Mouse (Mus musculus): ENCODE results near the gene Cbs.

Gene Cbs

GRCm38 (mm10) chr17:31636942-31637811 lies at the start of gene Cbs:
TSS of gene Cbs (minus strand) at chr17:31637238.
- peak; percentile 86 for DNase-seq (ENCODE audit: low spot score)

GRCm38 (mm10) chr17:31686225-31686564 lies 49.2 kb upstream of the Cbs start:
- no peak for DNase-seq (ENCODE audit: low spot score)

- DNase-seq (ENCODE audit: low spot score), result peak; percentile 89
Observed at GRCm38 (mm10) chr17:31685514-31686224, 48.6 kb upstream of the Cbs start.

GRCm38 (mm10) chr17:31680450-31680849 lies 43.4 kb upstream of the Cbs start:
- no peak for DNase-seq (ENCODE audit: low spot score)

- DNase-seq (ENCODE audit: low spot score), result no peak
Observed at GRCm38 (mm10) chr17:31677507-31677906, 40.5 kb upstream of the Cbs start, which contains the start of gene Cryaa. TSS of gene Cryaa (plus strand) at chr17:31677807.

GRCm38 (mm10) chr17:31674426-31674825 lies 37.4 kb upstream of the Cbs start:
- no peak for DNase-seq (ENCODE audit: low spot score)

- no peak for DNase-seq (ENCODE audit: low spot score)
Observed at GRCm38 (mm10) chr17:31672279-31672678, 35.2 kb upstream of the Cbs start.

GRCm38 (mm10) chr17:31671698-31672097 lies 34.7 kb upstream of the Cbs start:
- DNase-seq (ENCODE audit: low spot score), result no peak

GRCm38 (mm10) chr17:31670163-31670562 lies 33.1 kb upstream of the Cbs start:
- DNase-seq (ENCODE audit: low spot score), result no peak

GRCm38 (mm10) chr17:31668306-31668705 lies 31.3 kb upstream of the Cbs start:
- DNase-seq (ENCODE audit: low spot score), result no peak

GRCm38 (mm10) chr17:31664760-31665159 lies 27.7 kb upstream of the Cbs start:
- DNase-seq (ENCODE audit: low spot score), result peak; percentile 94

GRCm38 (mm10) chr17:31662855-31663254 lies 25.8 kb upstream of the Cbs start:
- DNase-seq (ENCODE audit: low spot score), result no peak

- DNase-seq (ENCODE audit: low spot score), result no peak
Observed at GRCm38 (mm10) chr17:31660661-31661250, 23.7 kb upstream of the Cbs start.

GRCm38 (mm10) chr17:31658468-31659185 lies 21.6 kb upstream of the Cbs start, which contains the start of gene U2af1:
TSS of gene U2af1 (minus strand) at chr17:31658892.
- DNase-seq (ENCODE audit: low spot score), result peak; percentile 99

GRCm38 (mm10) chr17:31658136-31658467 lies 21.1 kb upstream of the Cbs start:
- peak; percentile 32 for DNase-seq (ENCODE audit: low spot score)

- DNase-seq (ENCODE audit: low spot score), result peak; percentile 34
Observed at GRCm38 (mm10) chr17:31657141-31657983, 20.3 kb upstream of the Cbs start.

GRCm38 (mm10) chr17:31656682-31657081 lies 19.6 kb upstream of the Cbs start:
- no peak for DNase-seq (ENCODE audit: low spot score)

GRCm38 (mm10) chr17:31655366-31655765 lies 18.3 kb upstream of the Cbs start:
- peak; percentile 64 for DNase-seq (ENCODE audit: low spot score)

GRCm38 (mm10) chr17:31653277-31653676 lies 16.2 kb upstream of the Cbs start:
- DNase-seq (ENCODE audit: low spot score), result no peak

- no peak for DNase-seq (ENCODE audit: low spot score)
Observed at GRCm38 (mm10) chr17:31652152-31652551, 15.1 kb upstream of the Cbs start.
